Mouse (Mus musculus) heart, adult 2 months (tissue): ENCODE measurements around the gene 1700030K09Rik. TPM values are rescaled to one million over a fixed set of nuclear protein-coding genes. Genes with fewer than 3 reads are reported as not detected.
A peak's percentile ranks its signal among the peaks of the same experiment; 100 is the strongest.

Experiments used
- DNase-seq, 2 experiments: peaks; one replicate each; pipeline ENCODE4 v3.0.0; 2021
- H3K27ac ChIP-seq: fragments of 200-600 bp; 2 replicates; pipeline ENCODE4 v1.8.1; 2022
- H3K27me3 ChIP-seq: fragments of 200-500 bp; 2 replicates; pipeline ENCODE4 v1.6.1; 2012; ENCODE audit warnings: mild to moderate bottlenecking, low read length, inconsistent platforms, mixed read lengths; ENCODE audit not compliant: control insufficient read depth, insufficient read depth
- H3K36me3 ChIP-seq: fragments of 200-500 bp; 2 replicates; pipeline ENCODE4 v1.6.1; 2012; ENCODE audit warnings: low read length, inconsistent platforms; ENCODE audit not compliant: control insufficient read depth, insufficient read depth
- H3K4me1 ChIP-seq: fragments of 200-500 bp; 2 replicates; pipeline ENCODE4 v1.6.1; 2011; ENCODE audit warnings: low read length; ENCODE audit not compliant: control insufficient read depth, insufficient read depth
- H3K4me3 ChIP-seq: fragments of 200-600 bp; 2 replicates; pipeline ENCODE4 v1.8.1; 2022
- H3K79me2 ChIP-seq: fragments of 200-500 bp; replicated peaks from 2 replicates; pipeline ENCODE4 v1.6.1; 2012; ENCODE audit warnings: mild to moderate bottlenecking, inconsistent platforms, low read length, moderate library complexity, mixed read lengths; ENCODE audit not compliant: control insufficient read depth, insufficient read depth
- H3K9ac ChIP-seq: fragments of 200-500 bp; 2 replicates; pipeline ENCODE4 v1.6.1; 2012; ENCODE audit warnings: low read depth, mild to moderate bottlenecking, control low read depth, inconsistent platforms, low read length, mixed read lengths
- CTCF ChIP-seq: fragments of 200-600 bp; IDR thresholded peaks from 2 replicates; pipeline ENCODE4 v1.8.1; 2022; ENCODE audit warnings: antibody characterized with exemption, mild to moderate bottlenecking, moderate library complexity
- EP300 ChIP-seq: fragments of 200-500 bp; IDR thresholded peaks from 2 replicates; pipeline ENCODE4 v1.6.1; 2011; ENCODE audit warnings: low read depth, low read length, control low read depth; ENCODE audit not compliant: insufficient read depth
- POLR2A ChIP-seq: fragments of 200-500 bp; IDR thresholded peaks from 2 replicates; pipeline ENCODE4 v1.6.1; 2011; ENCODE audit warnings: mild to moderate bottlenecking, low read depth, low read length, control low read depth; ENCODE audit not compliant: insufficient read depth
- WGBS: fragments of 180-500 bp; shearing (Covaris S2); methylation state at CpG from one replicate; pipeline ENCODE4 v1.1.7; 2018; 5-methylcytosine and 5-hydroxymethylcytosine counted together
- intact Hi-C: fragments of 180-260 bp; cut with DNase I; formaldehyde crosslinking; loops from one replicate; pipeline ENCODE4 v1.15.1; 2025
- microRNA-seq, 2 experiments: library from miRNA; unstranded; fragments of <30 nt; microRNA quantifications; one replicate each; pipeline ENCODE4 v1.2.0; 2021
- polyA plus RNA-seq: library from polyadenylated mRNA; depleted of rRNA; stranded (reverse); fragments of >200 nt; gene quantifications from 2 replicates; pipeline ENCODE4 v1.2.3, GENCODE M21; 2012; rRNA removed
- total RNA-seq, 2 experiments: library from RNA; stranded (reverse); gene quantifications; 2 replicates each; pipeline ENCODE4 v1.2.3; 2021

Gene 1700030K09Rik
- total and polyA plus RNA-seq, 3 experiments = 4.0 to 5.0 (median 4.7) TPM

DNA sequence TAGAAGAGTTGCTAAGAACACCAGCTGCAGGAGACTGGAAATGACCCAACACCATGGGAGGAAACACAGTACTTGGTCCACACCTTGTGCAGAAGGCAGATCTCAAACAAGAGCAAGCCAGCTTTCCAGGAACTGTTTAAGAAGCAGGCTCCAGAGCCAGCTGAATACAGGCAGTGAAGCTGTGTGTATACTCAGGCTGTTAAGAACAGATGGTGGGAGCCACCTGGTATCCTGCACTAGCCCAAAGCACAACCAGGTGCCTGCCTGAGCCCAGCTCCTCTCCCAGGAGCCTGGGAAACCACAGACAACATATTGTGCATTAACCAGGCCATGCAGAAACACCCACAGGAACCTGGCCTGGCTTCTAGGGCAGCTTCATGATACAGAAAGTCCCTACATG lies 60.5 kb downstream of the 1700030K09Rik start:
- no peak for DNase-seq
- TF ChIP-seq EP300 = no peak
- TF ChIP-seq POLR2A = no peak
- TF ChIP-seq CTCF = no peak
- H3K27me3 ChIP-seq = no peaks in the 10 kb centered on the region
- H3K4me3 ChIP-seq = no peak overlapping the region
- peaks cover 8% of the 10 kb centered on the region for H3K79me2 ChIP-seq
- H3K27ac ChIP-seq = no peak overlapping the region; the same call in 1 of the 2 replicates
- intact Hi-C loops = no loop called here
- no peak overlapping the region for H3K9ac ChIP-seq
- no peaks in the 10 kb centered on the region for H3K36me3 ChIP-seq
- peaks cover 46% of the 10 kb centered on the region for H3K4me1 ChIP-seq

DNA sequence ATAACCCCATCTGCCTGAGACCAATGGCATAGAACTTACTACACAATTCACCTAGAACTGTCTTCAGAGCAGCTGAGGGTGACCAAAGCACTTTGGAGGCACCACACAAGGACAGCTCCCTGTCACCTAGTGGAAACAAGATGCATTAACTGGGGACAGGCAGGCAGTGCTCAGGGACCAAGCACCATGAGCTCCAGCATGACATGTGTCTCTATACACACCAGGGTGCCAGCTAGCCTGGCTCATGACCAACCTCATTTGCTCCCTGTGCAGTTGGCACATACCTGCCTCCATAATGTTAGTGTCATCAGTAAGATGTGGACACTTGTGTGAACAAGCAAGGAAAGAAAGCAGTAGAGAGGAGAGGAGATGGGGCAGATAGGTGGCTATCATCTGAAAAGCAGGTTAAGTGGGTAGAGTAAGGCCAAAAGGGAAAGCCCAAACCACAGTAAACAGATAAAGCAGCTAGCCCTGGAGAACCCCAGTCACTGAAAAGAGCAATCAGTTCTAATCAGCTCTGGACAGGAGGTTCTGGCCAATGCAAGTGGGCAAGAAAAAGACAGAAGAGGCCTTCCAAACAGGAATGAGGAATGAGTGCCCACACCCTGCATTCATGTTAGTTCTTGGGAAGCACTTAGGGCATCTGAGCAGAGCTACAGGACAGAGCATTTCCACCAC lies 61.1 kb downstream of the 1700030K09Rik start:
- intact Hi-C loops = no loop called here
- H3K4me1 ChIP-seq = peaks cover 47% of the 10 kb centered on the region

DNA sequence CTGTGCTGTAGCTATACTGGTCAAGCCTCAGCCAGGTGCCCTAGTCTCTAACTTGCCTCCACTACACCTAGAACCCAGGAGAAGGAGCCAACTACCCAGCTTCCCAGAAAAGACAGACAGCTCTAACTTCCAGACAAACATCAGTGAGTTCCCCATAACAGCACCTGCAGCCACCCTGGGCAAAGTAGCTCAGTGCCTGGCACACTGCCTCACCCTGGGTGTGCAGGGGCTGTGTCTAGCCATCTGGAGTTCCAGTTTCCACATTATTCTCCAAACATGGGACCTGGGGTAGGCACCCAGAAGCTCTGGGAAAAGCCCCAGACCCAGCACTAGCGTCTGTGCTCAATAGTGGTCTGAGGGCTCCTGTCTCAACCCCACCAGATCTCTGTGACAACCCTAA lies 63.8 kb downstream of the 1700030K09Rik start:
- Histone ChIP-seq H3K4me3 (no peak overlapping the region), H3K79me2 (peaks cover 8% of the 10 kb centered on the region), H3K27me3 (no peaks in the 10 kb centered on the region), H3K36me3 (no peaks in the 10 kb centered on the region), H3K9ac (no peak overlapping the region), H3K27ac (no peak overlapping the region), H3K4me1 (peaks cover 36% of the 10 kb centered on the region)
- intact Hi-C loops = no loop called here
- TF ChIP-seq EP300 (no peak), POLR2A (no peak), CTCF (no peak)
- 78% methylated on average over 1 of the region's 1 CpGs for WGBS
- DNase-seq = no peak

More for the DNA sequence above, 61.1 kb downstream of the 1700030K09Rik start:
- Histone ChIP-seq H3K27me3 (no peaks in the 10 kb centered on the region), H3K79me2 (peaks cover 10% of the 10 kb centered on the region), H3K9ac (no peak overlapping the region), H3K4me3 (no peak overlapping the region), H3K27ac (peak overlapping the region; percentile 12; the same call in 1 of the 2 replicates), H3K36me3 (no peaks in the 10 kb centered on the region)
- DNase-seq = no peak
- TF ChIP-seq CTCF = peak; percentile 32
- TF ChIP-seq EP300 = no peak
- no peak for TF ChIP-seq POLR2A

Small RNA genes lying within 50 kb of the gene (microRNA-seq; reads per million reads assigned to microRNA genes)
- gene Mir7068 = 1.5 to 2.2 reads per million in 2 experiments

Other genes with a start within 250 kb of the 1700030K09Rik start
- gene Cib3, start 231.0 kb upstream of the 1700030K09Rik start, total RNA-seq = 1 to 10 TPM in 1 of 2 experiments, under 1 TPM in 1; 0.66 to 1.5 TPM
- 1.1 TPM in 2 replicates for gene Cib3, start 231.0 kb upstream of the 1700030K09Rik start, polyA plus RNA-seq
- gene Gm11034, start 230.2 kb upstream of the 1700030K09Rik start, total RNA-seq = not detected
- not detected in 2 replicates for gene Gm11034, start 230.2 kb upstream of the 1700030K09Rik start, polyA plus RNA-seq
- gene Fam32a, start 224.2 kb upstream of the 1700030K09Rik start, total RNA-seq = 10 to 100 TPM; 21.4 to 23.2 TPM
- 21.2 and 29.9 TPM in 2 replicates for gene Fam32a, start 224.2 kb upstream of the 1700030K09Rik start, polyA plus RNA-seq
- gene Ap1m1, start 203.9 kb upstream of the 1700030K09Rik start, total RNA-seq = 10 to 100 TPM; 44.6 to 48.8 TPM
- gene Ap1m1, start 203.9 kb upstream of the 1700030K09Rik start, polyA plus RNA-seq = 74.3 and 77.0 TPM in 2 replicates
- 1 to 10 TPM; 6.7 to 8.5 TPM for gene Gm10282, start 138.6 kb upstream of the 1700030K09Rik start, total RNA-seq
- 1.1 and 2.9 TPM in 2 replicates for gene Gm10282, start 138.6 kb upstream of the 1700030K09Rik start, polyA plus RNA-seq
- gene Klf2, start 124.8 kb upstream of the 1700030K09Rik start, total RNA-seq = 10 to 100 TPM; 76.0 to 92.7 TPM
- 21.1 and 42.6 TPM in 2 replicates for gene Klf2, start 124.8 kb upstream of the 1700030K09Rik start, polyA plus RNA-seq
- 10 to 100 TPM; 36.2 to 39.6 TPM for gene Eps15l1, start 22.4 kb upstream of the 1700030K09Rik start, total RNA-seq
- gene Eps15l1, start 22.4 kb upstream of the 1700030K09Rik start, polyA plus RNA-seq = 34.0 and 46.4 TPM in 2 replicates
- gene Calr3, start within 50 bp of the 1700030K09Rik start, total RNA-seq = 10 to 100 TPM; 20.3 to 25.1 TPM
- gene Calr3, start within 50 bp of the 1700030K09Rik start, polyA plus RNA-seq = 5.7 and 19.9 TPM in 2 replicates
- gene Cherp, start 31.3 kb downstream of the 1700030K09Rik start, total RNA-seq = 10 to 100 TPM; 38.7 to 40.0 TPM
- gene Cherp, start 31.3 kb downstream of the 1700030K09Rik start, polyA plus RNA-seq = 22.3 and 25.4 TPM in 2 replicates
- gene Slc35e1, start 48.7 kb downstream of the 1700030K09Rik start, total RNA-seq = 10 to 100 TPM; 68.0 to 85.7 TPM
- 83.2 and 110 TPM in 2 replicates for gene Slc35e1, start 48.7 kb downstream of the 1700030K09Rik start, polyA plus RNA-seq
- gene Med26, start 104.4 kb downstream of the 1700030K09Rik start, total RNA-seq = 1 to 10 TPM; 9.3 to 9.5 TPM
- gene Med26, start 104.4 kb downstream of the 1700030K09Rik start, polyA plus RNA-seq = 6.9 and 7.0 TPM in 2 replicates
- 100 to 1,000 TPM; 114 to 142 TPM for gene Smim7, start 127.2 kb downstream of the 1700030K09Rik start, total RNA-seq
- gene Smim7, start 127.2 kb downstream of the 1700030K09Rik start, polyA plus RNA-seq = 53.7 and 80.1 TPM in 2 replicates
- gene Tmem38a, start 128.2 kb downstream of the 1700030K09Rik start, total RNA-seq = 100 to 1,000 TPM; 409 to 486 TPM
- gene Tmem38a, start 128.2 kb downstream of the 1700030K09Rik start, polyA plus RNA-seq = 611 and 917 TPM in 2 replicates
- under 1 TPM; 0.25 to 0.29 TPM for gene Nwd1, start 202.8 kb downstream of the 1700030K09Rik start, total RNA-seq
- 0.18 and 0.27 TPM in 2 replicates for gene Nwd1, start 202.8 kb downstream of the 1700030K09Rik start, polyA plus RNA-seq